9 mouse cellular contexts compared by ENCODE assay signal in genomic region chrX:12348117-12348516, GRCm38 (mm10).
A peak's percentile ranks its signal among the peaks of the same experiment; 100 is the strongest.
DNase-seq lines count a peak whose midpoint lies in the region; ATAC-seq and TF ChIP-seq lines count a peak whose summit lies in the region.
"Had no signal": no experiment of that assay in that cellular context is flagged by ENCODE, and none has a peak within 500 bp of the region (broad histone marks: within the 10 kb centered on the region; RNA-seq: fewer than 3 reads in every experiment).

No protein-coding gene starts in this region.

- H3K4me1 ChIP-seq in lung, adult 2 months (ENCODE audit: control insufficient read depth, insufficient read depth, low read length) = no peaks in the 10 kb centered on the region
- H3K4me1 ChIP-seq in bone marrow, adult 2 months (ENCODE audit: control insufficient read depth, insufficient read depth, low read length) = no peaks in the 10 kb centered on the region
- H3K4me1 ChIP-seq in liver, postnatal 0 days (ENCODE audit: insufficient read depth) = no peaks in the 10 kb centered on the region
- H3K4me1 ChIP-seq: limb, embryonic 10.5 days had no signal

- TF ChIP-seq EP300 in liver, postnatal 0 days (IDR thresholded peaks at IDR 0.05; ENCODE audit: low read depth) = no peak

- H3K9ac ChIP-seq in liver, postnatal 0 days (replicated peaks) = no peak overlapping the region

- no peak for TF ChIP-seq POLR2A in lung, adult 2 months (IDR thresholded peaks at IDR 0.05; ENCODE audit: borderline replicate concordance, extremely low read depth, low read depth, low read length)
- no peak for TF ChIP-seq POLR2A in bone marrow, adult 2 months (IDR thresholded peaks at IDR 0.05; ENCODE audit: borderline replicate concordance, control insufficient read depth, low read depth, low read length)

- no peak overlapping the region for H3K4me2 ChIP-seq in liver, postnatal 0 days (ENCODE audit: low read depth, low read length)

- 0 out of 2 replicates have a peak, but pooled peaks have one; percentile 7 for TF ChIP-seq CTCF in lung, adult 2 months (IDR thresholded peaks at IDR 0.05; ENCODE audit: insufficient read depth, low read length)
- peak; percentile 28; the same call in 1 of the 2 replicates for TF ChIP-seq CTCF in bone marrow, adult 2 months (IDR thresholded peaks at IDR 0.05; ENCODE audit: control insufficient read depth, insufficient read depth, low read length)
- TF ChIP-seq CTCF in liver, postnatal 0 days (IDR thresholded peaks at IDR 0.05; ENCODE audit: low read depth) = peak; percentile 66

- no peak for DNase-seq in lung, adult 2 months
- DNase-seq in lung, postnatal 25 days (ENCODE audit: low spot score) = no peak
- DNase-seq in liver, postnatal 0 days = peak; percentile 42
- peak; percentile 18 for DNase-seq in thymus, postnatal 4 days
- DNase-seq in urinary bladder, postnatal 25 days (ENCODE audit: low spot score) = no peak
- DNase-seq in frontal cortex, postnatal 10 days (ENCODE audit: low spot score in 2 of 2) = no peak
- DNase-seq: heart, postnatal 14 days had no signal

- no peak overlapping the region for H3K27ac ChIP-seq in bone marrow, adult 2 months (ENCODE audit: control insufficient read depth, insufficient read depth, low read depth, low read length, poor library complexity)
- no peak overlapping the region for H3K27ac ChIP-seq in liver, postnatal 0 days (ENCODE audit: low read depth)
- H3K27ac ChIP-seq: limb, embryonic 10.5 days had no signal

- H3K4me3 ChIP-seq in lung, adult 2 months (replicated peaks; ENCODE audit: extremely low read depth, low read depth, low read length) = no peak overlapping the region
- no peak overlapping the region for H3K4me3 ChIP-seq in bone marrow, adult 2 months (replicated peaks; ENCODE audit: control insufficient read depth, low read depth, low read length)
- no peak overlapping the region for H3K4me3 ChIP-seq in liver, postnatal 0 days (ENCODE audit: low read depth, low read length)
- H3K4me3 ChIP-seq: limb, embryonic 10.5 days had no signal

- no peaks in the 10 kb centered on the region for H3K36me3 ChIP-seq in liver, postnatal 0 days (replicated peaks; ENCODE audit: insufficient read depth, low read length)
- H3K36me3 ChIP-seq: limb, embryonic 10.5 days had no signal

- ATAC-seq in liver, postnatal 0 days = peak; percentile 40; the same call in 1 of the 2 replicates

- H3K27me3 ChIP-seq in liver, postnatal 0 days (ENCODE audit: insufficient read depth, low read length) = no peaks in the 10 kb centered on the region

- no peaks in the 10 kb centered on the region for H3K9me3 ChIP-seq in liver, postnatal 0 days (ENCODE audit: low read length)
- H3K9me3 ChIP-seq: limb, embryonic 10.5 days had no signal

- WGBS in lung, adult 2 months = 69% methylated on average over 8 of the region's 8 CpGs
- 69% methylated on average over 8 of the region's 8 CpGs for WGBS in bone marrow, adult 2 months
- 59% methylated on average over 8 of the region's 8 CpGs for whole genome bisulfite sequencing in liver, postnatal 0 days (ENCODE audit: insufficient replicate concordance)

Comparison
In these comparisons a context has a peak if more than half of its experiments do, and no peak if none do; other contexts are left out.
1. DNase-seq: peak in liver, postnatal 0 days (single experiment) and thymus, postnatal 4 days (single experiment); none in lung, adult 2 months (single experiment), lung, postnatal 25 days (single experiment), urinary bladder, postnatal 25 days (single experiment) and frontal cortex, postnatal 10 days (0 of 2).
2. CTCF ChIP-seq: peak in every context shown above with its lines; median percentile 66 in liver, postnatal 0 days; 28 in bone marrow, adult 2 months; 7 in lung, adult 2 months.